Mouse (Mus musculus): Measurements from ENCODE around the gene Spi1. TPM values are rescaled to one million over a fixed set of nuclear protein-coding genes. Genes with fewer than 3 reads are reported as not detected.

The Spi1 gene
- polyA plus RNA-seq, 1 experiment: 17.7 TPM

GRCm38 (mm10) chr2:91121497-91121896, 39.3 kb downstream of the Spi1 start:
- DNase-seq (ENCODE audit: low spot score): no peak

- DNase-seq (ENCODE audit: low spot score): no peak
Observed at GRCm38 (mm10) chr2:91123521-91123920, 41.3 kb downstream of the Spi1 start.

GRCm38 (mm10) chr2:91125101-91125500, 42.9 kb downstream of the Spi1 start:
- no peak for DNase-seq (ENCODE audit: low spot score)

- no peak for DNase-seq (ENCODE audit: low spot score)
Observed at GRCm38 (mm10) chr2:91128761-91129160, 46.6 kb downstream of the Spi1 start.

GRCm38 (mm10) chr2:91130126-91130525, 47.9 kb downstream of the Spi1 start:
- no peak for DNase-seq (ENCODE audit: low spot score)

- no peak for DNase-seq (ENCODE audit: low spot score)
Observed at GRCm38 (mm10) chr2:91131251-91131650, 49.1 kb downstream of the Spi1 start.

GRCm38 (mm10) chr2:91132035-91132434, 49.8 kb downstream of the Spi1 start:
- no peak for DNase-seq (ENCODE audit: low spot score)

- no peak for DNase-seq (ENCODE audit: low spot score)
Observed at GRCm38 (mm10) chr2:91136513-91137412, 54.6 kb downstream of the Spi1 start.

- no peak for DNase-seq (ENCODE audit: low spot score)
Observed at GRCm38 (mm10) chr2:91137481-91137880, 55.3 kb downstream of the Spi1 start.

- no peak for DNase-seq (ENCODE audit: low spot score)
Observed at GRCm38 (mm10) chr2:91139311-91139710, 57.1 kb downstream of the Spi1 start.

- no peak for DNase-seq (ENCODE audit: low spot score)
Observed at GRCm38 (mm10) chr2:91139764-91140163, 57.6 kb downstream of the Spi1 start.

- no peak for DNase-seq (ENCODE audit: low spot score)
Observed at GRCm38 (mm10) chr2:91142920-91143319, 60.7 kb downstream of the Spi1 start.

- DNase-seq (ENCODE audit: low spot score): no peak
Observed at GRCm38 (mm10) chr2:91143401-91143800, 61.2 kb downstream of the Spi1 start.

GRCm38 (mm10) chr2:91148101-91148500, 65.9 kb downstream of the Spi1 start:
- DNase-seq (ENCODE audit: low spot score): no peak

GRCm38 (mm10) chr2:91151331-91151730, 69.1 kb downstream of the Spi1 start:
- no peak for DNase-seq (ENCODE audit: low spot score)

GRCm38 (mm10) chr2:91152885-91153377, 70.7 kb downstream of the Spi1 start:
- DNase-seq (ENCODE audit: low spot score): no peak

GRCm38 (mm10) chr2:91154091-91154490, 71.9 kb downstream of the Spi1 start:
- DNase-seq (ENCODE audit: low spot score): no peak

GRCm38 (mm10) chr2:91157002-91157752, 75.0 kb downstream of the Spi1 start:
- no peak for DNase-seq (ENCODE audit: low spot score)

GRCm38 (mm10) chr2:91160591-91160990, 78.4 kb downstream of the Spi1 start:
- no peak for DNase-seq (ENCODE audit: low spot score)

GRCm38 (mm10) chr2:91162952-91163351, 80.8 kb downstream of the Spi1 start:
- no peak for DNase-seq (ENCODE audit: low spot score)

GRCm38 (mm10) chr2:91163532-91163931, 81.3 kb downstream of the Spi1 start:
- DNase-seq (ENCODE audit: low spot score): no peak

GRCm38 (mm10) chr2:91164991-91165390, 82.8 kb downstream of the Spi1 start:
- DNase-seq (ENCODE audit: low spot score): no peak

All from urinary bladder, adult 2 months (tissue).